16 mouse cellular contexts compared by ENCODE assay signal in genomic region chr3:114833120-114833519, GRCm38 (mm10).
"Had no signal": no experiment of that assay in that cellular context is flagged by ENCODE, and none has a peak within 500 bp of the region (broad histone marks: within the 10 kb centered on the region; RNA-seq: fewer than 3 reads in every experiment).

No protein-coding gene starts in this region.

- H3K4me1 ChIP-seq: neural tube, embryonic 13.5 days; neural tube, embryonic 15.5 days; stomach, embryonic 15.5 days had no signal

- H3K36me3 ChIP-seq: neural tube, embryonic 13.5 days; neural tube, embryonic 15.5 days; stomach, embryonic 15.5 days had no signal

- H3K4me3 ChIP-seq: neural tube, embryonic 13.5 days; neural tube, embryonic 15.5 days; stomach, embryonic 15.5 days had no signal

- DNase-seq: retina, postnatal 1 day; right cerebral cortex, adult 18-20 months; right cerebral cortex, postnatal 14 days; right cerebral cortex, postnatal 25 days; right cerebral cortex, postnatal 4 days; spleen, adult 18-20 months; thymus, adult 18-20 months; thymus, adult 2 months; thymus, postnatal 14 days; thymus, postnatal 25 days; thymus, postnatal 36 days; thymus, postnatal 4 days had no signal

- H3K27me3 ChIP-seq: neural tube, embryonic 13.5 days; neural tube, embryonic 15.5 days; stomach, embryonic 15.5 days had no signal

- H3K9me3 ChIP-seq: neural tube, embryonic 13.5 days; neural tube, embryonic 15.5 days; stomach, embryonic 15.5 days had no signal

- H3K27ac ChIP-seq: neural tube, embryonic 13.5 days; neural tube, embryonic 15.5 days; stomach, embryonic 15.5 days; stomach, postnatal 0 days had no signal

- H3K9ac ChIP-seq: neural tube, embryonic 13.5 days; neural tube, embryonic 15.5 days; stomach, embryonic 15.5 days had no signal

- H3K4me2 ChIP-seq: neural tube, embryonic 13.5 days; neural tube, embryonic 15.5 days; stomach, embryonic 15.5 days had no signal
